Comparison of ENCODE assay signal across 12 mouse cellular contexts in genomic region chr11:81369497-81370425, GRCm38 (mm10).
DNase-seq lines count a peak whose midpoint lies in the region; ATAC-seq and TF ChIP-seq lines count a peak whose summit lies in the region.
"Had no signal": no experiment of that assay in that cellular context is flagged by ENCODE, and none has a peak within 500 bp of the region (broad histone marks: within the 10 kb centered on the region; RNA-seq: fewer than 3 reads in every experiment).

No protein-coding gene starts in this region.

- ATAC-seq in heart, embryonic 11.5 days (replicated peaks; ENCODE audit: insufficient number of reproducible peaks, low FRiP score, low TSS enrichment): no peak

- intact Hi-C loops in heart, postnatal 10 days (cut with DNase I): no loop called here

- H3K79me2 ChIP-seq in CH12.LX (replicated peaks; ENCODE audit: control insufficient read depth, extremely low read depth, insufficient read depth, poor library complexity, severe bottlenecking): no peaks in the 10 kb centered on the region

- no peak for TF ChIP-seq POLR2A in CH12.LX (IDR thresholded peaks at IDR 0.05; ENCODE audit: low read depth, low read length)

- no peak overlapping the region for H3K9ac ChIP-seq in heart, embryonic 11.5 days (ENCODE audit: low read depth, low read length)
- H3K9ac ChIP-seq in CH12.LX (ENCODE audit: insufficient read depth, low read depth): no peak overlapping the region
- H3K9ac ChIP-seq: embryonic facial prominence, embryonic 15.5 days; neural tube, embryonic 12.5 days had no signal

- no peak overlapping the region for H3K27ac ChIP-seq in heart, embryonic 11.5 days (ENCODE audit: low read depth, low read length)
- H3K27ac ChIP-seq in CH12.LX (ENCODE audit: insufficient read depth, low read depth): no peak overlapping the region
- H3K27ac ChIP-seq in embryonic facial prominence, embryonic 10.5 days (replicated peaks): peak overlapping the region; percentile 57
- H3K27ac ChIP-seq: embryonic facial prominence, embryonic 15.5 days; neural tube, embryonic 12.5 days had no signal

- no peak overlapping the region for H3K4me2 ChIP-seq in heart, embryonic 11.5 days
- no peak overlapping the region for H3K4me2 ChIP-seq in CH12.LX (ENCODE audit: insufficient read depth, low read depth, poor library complexity, severe bottlenecking)
- H3K4me2 ChIP-seq: embryonic facial prominence, embryonic 15.5 days; neural tube, embryonic 12.5 days had no signal

- peak; percentile 12 for DNase-seq in heart, postnatal 10 days
- DNase-seq in CH12.LX (ENCODE audit: extremely low read depth) (peak; percentile 9), MN1 (ENCODE audit: low spot score) (no peak)
- DNase-seq in embryonic facial prominence, embryonic 10.5 days (ENCODE audit: low spot score): peak; percentile 39
- DNase-seq in kidney, postnatal 36 days: peak; percentile 38 to 40
- DNase-seq in thymus, postnatal 0 days (ENCODE audit: low spot score): no peak
- DNase-seq in urinary bladder, adult 18-20 months (ENCODE audit: low spot score in 2 of 2): no peak
- DNase-seq: cerebellum, adult 11 months; right cerebral cortex, postnatal 4 days had no signal

- TF ChIP-seq CTCF in CH12.LX (conservative IDR thresholded peaks at IDR 0.05 in 1 of 2, IDR thresholded peaks at IDR 0.05 in 1 of 2; ENCODE audit: low read depth in 2 of 2, low read length in 2 of 2): no peak

- H3K4me3 ChIP-seq in heart, embryonic 11.5 days (ENCODE audit: low read depth, low read length): no peak overlapping the region
- no peak overlapping the region for H3K4me3 ChIP-seq in CH12.LX (replicated peaks in 1 of 3; ENCODE audit: low read depth in 2 of 3, low read length in 2 of 3, poor library complexity in 1 of 3)
- H3K4me3 ChIP-seq in embryonic facial prominence, embryonic 10.5 days: no peak overlapping the region
- H3K4me3 ChIP-seq: embryonic facial prominence, embryonic 15.5 days; neural tube, embryonic 12.5 days had no signal

- 54% methylated on average over 10 of the region's 10 CpGs for WGBS in heart, embryonic 11.5 days (ENCODE audit: insufficient replicate concordance)
- 31% methylated on average over 10 of the region's 10 CpGs for WGBS in embryonic facial prominence, embryonic 10.5 days

- in situ Hi-C loops in CH12.LX (cut with MboI; ENCODE audit: low pct_ligation_motif_present, low pct_unique_long_range_greater_than_20kb, low sequenced_read_pairs): no loop called here

- no peaks in the 10 kb centered on the region for H3K9me3 ChIP-seq in heart, embryonic 11.5 days (replicated peaks; ENCODE audit: control insufficient read depth, low read length)
- peaks cover 2% of the 10 kb centered on the region for H3K9me3 ChIP-seq in CH12.LX (replicated peaks; ENCODE audit: low read length)
- 0 out of 2 replicates have a peak, but pooled peaks cover under 1% of the 10 kb centered on the region for H3K9me3 ChIP-seq in embryonic facial prominence, embryonic 10.5 days
- H3K9me3 ChIP-seq: embryonic facial prominence, embryonic 15.5 days; neural tube, embryonic 12.5 days had no signal

- H3K36me3 ChIP-seq in heart, embryonic 11.5 days (ENCODE audit: control insufficient read depth, insufficient read depth, low read length): no peaks in the 10 kb centered on the region
- no peaks in the 10 kb centered on the region for H3K36me3 ChIP-seq in CH12.LX (replicated peaks in 1 of 2; ENCODE audit: control insufficient read depth in 1 of 2, insufficient read depth in 1 of 2, low read length in 1 of 2)
- H3K36me3 ChIP-seq in embryonic facial prominence, embryonic 10.5 days (replicated peaks): no peaks in the 10 kb centered on the region
- H3K36me3 ChIP-seq: embryonic facial prominence, embryonic 15.5 days; neural tube, embryonic 12.5 days had no signal

- H3K4me1 ChIP-seq in heart, embryonic 11.5 days (ENCODE audit: control insufficient read depth, insufficient read depth, low read length): no peaks in the 10 kb centered on the region
- H3K4me1 ChIP-seq in CH12.LX (ENCODE audit: control insufficient read depth in 1 of 2, insufficient read depth in 2 of 2): no peaks in the 10 kb centered on the region
- peaks cover 42% of the 10 kb centered on the region for H3K4me1 ChIP-seq in embryonic facial prominence, embryonic 10.5 days

- TF ChIP-seq RAD21 in CH12.LX (IDR thresholded peaks at IDR 0.05; ENCODE audit: low read depth, low read length): no peak

- dilution Hi-C loops in CH12.LX (cut with MboI; ENCODE audit: extremely low pct_ligation_motif_present, extremely low pct_unique_long_range_greater_than_20kb, low sequenced_read_pairs): no loop called here

- TF ChIP-seq EP300 in CH12.LX (IDR thresholded peaks at IDR 0.05; ENCODE audit: low read length): no peak

- H3K27me3 ChIP-seq in heart, embryonic 11.5 days (ENCODE audit: control insufficient read depth, insufficient read depth, low read length): no peaks in the 10 kb centered on the region
- peaks cover 84% of the 10 kb centered on the region for H3K27me3 ChIP-seq in CH12.LX (replicated peaks)
- H3K27me3 ChIP-seq in embryonic facial prominence, embryonic 10.5 days (replicated peaks; ENCODE audit: low read depth, poor library complexity, severe bottlenecking): no peaks in the 10 kb centered on the region
- H3K27me3 ChIP-seq: embryonic facial prominence, embryonic 15.5 days; neural tube, embryonic 12.5 days had no signal

TF ChIP-seq in CH12.LX, 34 proteins besides CTCF, POLR2A, EP300 and RAD21:
- TF ChIP-seq KAT2A (IDR thresholded peaks at IDR 0.05; ENCODE audit: insufficient replicate concordance, low read length) (no peak), TCF12 (IDR thresholded peaks at IDR 0.05; ENCODE audit: low read depth, low read length) (no peak), MXI1 (IDR thresholded peaks at IDR 0.05; ENCODE audit: low read depth, low read length) (no peak), JUN (IDR thresholded peaks at IDR 0.05; ENCODE audit: insufficient read depth, low read depth, low read length) (no peak), PAX5 (IDR thresholded peaks at IDR 0.05; ENCODE audit: low read length) (no peak), UBTF (IDR thresholded peaks at IDR 0.05; ENCODE audit: low read depth, low read length) (no peak), NRF1 (IDR thresholded peaks at IDR 0.05; ENCODE audit: low read depth, low read length) (no peak), ZMIZ1 (IDR thresholded peaks at IDR 0.05; ENCODE audit: low read depth, low read length) (no peak), ZKSCAN1 (IDR thresholded peaks at IDR 0.05; ENCODE audit: borderline replicate concordance, low read depth, low read length) (no peak), USF2 (conservative IDR thresholded peaks at IDR 0.05; ENCODE audit: low read depth, low read length) (no peak), MEF2A (IDR thresholded peaks at IDR 0.05; ENCODE audit: borderline replicate concordance, low read depth, low read length) (no peak), ZC3H11A (IDR thresholded peaks at IDR 0.05; ENCODE audit: low read depth, low read length) (no peak), SIN3A (IDR thresholded peaks at IDR 0.05; ENCODE audit: low read length) (no peak), IRF4 (IDR thresholded peaks at IDR 0.05; ENCODE audit: low read depth, low read length) (no peak), ETS1 (conservative IDR thresholded peaks at IDR 0.05; ENCODE audit: low read depth, low read length) (no peak), TBP (conservative IDR thresholded peaks at IDR 0.05; ENCODE audit: low read depth, low read length) (no peak), SMC3 (IDR thresholded peaks at IDR 0.05; ENCODE audit: low read depth, low read length) (no peak)

Comparison
In these comparisons a context has a peak if more than half of its experiments do, and no peak if none do; other contexts are left out.
1. DNase-seq: peak in heart, postnatal 10 days (2 of 2), CH12.LX (single experiment), embryonic facial prominence, embryonic 10.5 days (single experiment) and kidney, postnatal 36 days (2 of 2); none in thymus, postnatal 0 days (single experiment), urinary bladder, adult 18-20 months (0 of 2) and MN1 (single experiment).